Mouse (Mus musculus): ENCODE results near the gene Mafb. TPM values are rescaled to one million over a fixed set of nuclear protein-coding genes. Genes with fewer than 3 reads are reported as not detected.

Mafb gene
- polyA plus RNA-seq, 1 experiment: 11.6 TPM

DNA sequence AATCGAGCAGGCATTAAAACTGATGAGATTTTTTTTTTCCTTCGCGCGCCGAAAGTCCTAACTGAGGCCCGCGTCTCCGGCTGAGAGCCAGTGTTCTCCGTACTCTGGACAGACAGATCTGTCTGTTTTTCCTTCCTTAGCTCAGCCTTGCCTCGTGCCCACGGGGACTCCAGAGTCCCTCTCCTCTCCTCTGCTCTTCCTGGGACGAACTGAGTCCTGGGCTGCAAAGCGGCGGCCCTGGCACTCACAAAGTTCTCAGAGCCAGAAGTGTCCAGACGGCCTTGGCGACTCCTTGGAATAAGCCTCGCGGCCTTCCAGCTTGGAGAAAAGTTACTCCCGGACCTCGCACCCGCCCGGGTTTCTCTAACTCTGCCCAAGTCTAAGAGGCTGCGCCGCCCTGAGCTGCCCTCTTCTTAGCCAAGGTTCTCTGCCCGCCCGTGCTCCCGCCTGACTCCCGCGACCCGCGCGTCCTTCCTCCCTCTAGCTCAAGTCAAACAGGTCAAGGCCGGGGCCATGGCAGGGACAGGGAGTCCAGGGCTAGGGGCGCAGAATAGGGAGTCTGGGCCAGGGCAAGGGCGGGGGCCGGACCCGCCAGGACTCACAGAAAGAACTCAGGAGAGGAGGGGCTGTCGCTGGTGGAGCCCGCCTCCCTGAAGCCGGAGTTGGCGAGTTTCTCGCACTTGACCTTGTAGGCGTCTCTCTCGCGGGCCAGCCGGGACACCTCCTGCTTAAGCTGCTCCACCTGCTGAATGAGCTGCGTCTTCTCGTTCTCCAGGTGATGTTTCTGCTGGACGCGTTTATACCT lies 1.6 kb downstream of the Mafb start:
- H3K4me3 ChIP-seq (ENCODE audit: insufficient read depth, low read length): peak overlapping the region; percentile 33
- TF ChIP-seq CTCF (IDR thresholded peaks at IDR 0.05; ENCODE audit: extremely low read depth, insufficient read depth, low read length) (no peak), POLR2A (IDR thresholded peaks at IDR 0.05; ENCODE audit: extremely low read depth, insufficient read depth, low read length) (no peak)
- no peaks in the 10 kb centered on the region for H3K4me1 ChIP-seq (ENCODE audit: control insufficient read depth, insufficient read depth, low read length)
- H3K27ac ChIP-seq (ENCODE audit: insufficient read depth, low read length): peak overlapping the region; percentile 22; the same call in 1 of the 2 replicates

DNA sequence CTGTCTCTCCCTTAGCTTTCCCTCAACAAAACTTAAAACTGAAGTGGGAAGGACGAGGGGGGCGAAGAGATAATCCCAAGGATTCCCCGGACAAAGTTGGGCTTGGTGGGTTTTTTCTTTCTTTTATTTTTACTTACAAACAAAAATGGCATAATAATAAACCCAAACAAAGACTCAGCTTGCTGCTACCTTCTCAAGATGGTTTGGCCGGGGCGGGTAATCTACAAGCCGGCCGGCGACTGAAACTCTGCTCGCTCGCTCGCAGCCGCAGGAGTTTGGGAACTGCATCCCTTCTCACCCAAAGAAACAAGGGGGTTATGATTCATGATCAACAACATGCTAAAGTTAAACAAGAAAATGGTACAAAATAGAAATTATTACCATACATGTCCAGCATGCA lies 2.2 kb downstream of the Mafb start:
- no peak for TF ChIP-seq POLR2A (IDR thresholded peaks at IDR 0.05; ENCODE audit: extremely low read depth, insufficient read depth, low read length)
- TF ChIP-seq CTCF (IDR thresholded peaks at IDR 0.05; ENCODE audit: extremely low read depth, insufficient read depth, low read length): no peak
- H3K4me1 ChIP-seq (ENCODE audit: control insufficient read depth, insufficient read depth, low read length): no peaks in the 10 kb centered on the region
- H3K4me3 ChIP-seq (ENCODE audit: insufficient read depth, low read length): peak overlapping the region; percentile 33; the same call in 1 of the 2 replicates
- no peak overlapping the region for H3K27ac ChIP-seq (ENCODE audit: insufficient read depth, low read length)

DNA sequence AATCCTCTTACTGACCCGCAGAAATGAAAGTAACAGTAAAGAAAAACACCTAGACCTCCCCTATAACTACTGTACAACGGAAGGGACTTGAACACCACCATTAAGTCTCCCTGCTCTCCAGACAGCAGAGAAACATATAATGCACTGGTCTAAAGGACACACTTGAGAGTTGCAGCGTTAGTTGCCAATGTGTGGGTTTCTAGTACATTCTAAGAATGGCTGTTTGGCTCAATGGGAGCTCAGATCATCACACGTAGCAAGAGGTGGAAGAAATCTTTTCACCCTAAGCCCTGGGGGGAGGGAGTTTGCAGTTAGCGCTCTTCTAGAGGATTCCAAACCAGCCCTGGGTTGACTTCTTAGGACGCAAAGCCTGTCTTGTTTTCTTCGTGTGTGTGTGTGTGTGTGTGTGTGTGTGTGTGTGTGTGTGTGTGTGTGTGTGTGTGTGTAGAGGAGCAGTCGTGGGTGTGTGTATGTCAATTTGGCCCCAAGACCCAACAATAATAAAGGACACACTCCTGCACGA lies 2.7 kb downstream of the Mafb start:
- no peak overlapping the region for H3K27ac ChIP-seq (ENCODE audit: insufficient read depth, low read length)
- H3K4me1 ChIP-seq (ENCODE audit: control insufficient read depth, insufficient read depth, low read length): no peaks in the 10 kb centered on the region
- no peak for TF ChIP-seq POLR2A (IDR thresholded peaks at IDR 0.05; ENCODE audit: extremely low read depth, insufficient read depth, low read length)
- no peak for TF ChIP-seq CTCF (IDR thresholded peaks at IDR 0.05; ENCODE audit: extremely low read depth, insufficient read depth, low read length)
- 0 out of 2 replicates have a peak overlapping the region, but pooled peaks have one; percentile 13 for H3K4me3 ChIP-seq (ENCODE audit: insufficient read depth, low read length)

DNA sequence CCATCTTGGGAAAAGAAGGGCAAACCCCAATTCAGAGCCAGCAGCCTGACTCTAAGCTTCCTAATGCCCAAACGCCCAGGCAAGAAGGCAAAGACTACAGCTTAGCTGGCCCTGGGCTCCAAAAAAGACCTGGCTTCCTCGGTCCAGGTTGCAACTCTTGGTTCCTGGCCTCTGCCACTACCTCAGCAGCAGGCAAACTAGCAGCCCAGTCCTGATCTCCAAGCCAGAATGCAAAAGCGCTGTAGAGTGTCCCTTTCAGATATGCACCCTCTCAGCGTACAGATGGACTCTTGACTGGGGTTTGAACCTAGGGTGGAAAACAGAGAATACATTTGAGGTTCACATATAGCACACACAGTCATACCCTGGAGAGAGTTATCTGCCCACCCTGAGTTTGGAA lies 3.7 kb downstream of the Mafb start:
- Histone ChIP-seq H3K27ac (ENCODE audit: insufficient read depth, low read length) (no peak overlapping the region), H3K4me1 (ENCODE audit: control insufficient read depth, insufficient read depth, low read length) (no peaks in the 10 kb centered on the region), H3K4me3 (ENCODE audit: insufficient read depth, low read length) (no peak overlapping the region; the same call in 1 of the 2 replicates)
- no peak for TF ChIP-seq CTCF (IDR thresholded peaks at IDR 0.05; ENCODE audit: extremely low read depth, insufficient read depth, low read length)
- TF ChIP-seq POLR2A (IDR thresholded peaks at IDR 0.05; ENCODE audit: extremely low read depth, insufficient read depth, low read length): no peak

DNA sequence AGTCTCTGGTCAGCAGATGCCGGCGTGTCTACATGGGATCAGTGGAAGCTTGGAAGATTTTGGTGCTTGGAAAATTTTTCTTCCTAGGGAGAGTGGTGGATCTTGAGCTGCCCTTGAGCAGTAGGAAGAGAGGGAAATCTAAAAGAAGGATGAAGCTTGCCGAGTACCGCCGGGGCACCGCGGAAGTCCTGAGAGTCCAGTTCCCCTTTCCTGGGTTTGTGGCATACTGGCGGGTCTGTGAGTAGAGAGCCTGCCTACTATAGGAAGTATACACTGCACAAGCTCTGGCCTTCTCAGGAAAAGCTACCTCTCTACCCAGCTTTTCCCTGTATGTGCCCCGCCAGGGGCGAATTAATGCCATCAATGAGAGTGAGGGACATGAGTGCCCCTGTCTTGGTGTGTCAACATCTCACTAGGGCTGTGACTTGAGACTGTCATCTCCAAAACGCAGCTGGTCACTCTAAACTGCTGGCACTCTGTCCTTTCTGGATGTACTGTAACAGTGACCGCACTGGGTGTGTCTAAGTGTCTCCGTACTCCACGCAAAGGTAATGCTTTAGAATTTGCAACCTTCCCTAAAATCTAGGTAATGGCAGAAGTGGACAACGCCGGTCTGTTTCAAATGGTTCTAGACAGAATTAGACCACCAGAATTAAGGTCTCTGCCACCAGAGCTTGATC lies 5.3 kb downstream of the Mafb start:
- Histone ChIP-seq H3K27ac (ENCODE audit: insufficient read depth, low read length) (no peak overlapping the region), H3K4me3 (ENCODE audit: insufficient read depth, low read length) (no peak overlapping the region), H3K4me1 (ENCODE audit: control insufficient read depth, insufficient read depth, low read length) (no peaks in the 10 kb centered on the region)
- TF ChIP-seq POLR2A (IDR thresholded peaks at IDR 0.05; ENCODE audit: extremely low read depth, insufficient read depth, low read length) (no peak), CTCF (IDR thresholded peaks at IDR 0.05; ENCODE audit: extremely low read depth, insufficient read depth, low read length) (no peak)

DNA sequence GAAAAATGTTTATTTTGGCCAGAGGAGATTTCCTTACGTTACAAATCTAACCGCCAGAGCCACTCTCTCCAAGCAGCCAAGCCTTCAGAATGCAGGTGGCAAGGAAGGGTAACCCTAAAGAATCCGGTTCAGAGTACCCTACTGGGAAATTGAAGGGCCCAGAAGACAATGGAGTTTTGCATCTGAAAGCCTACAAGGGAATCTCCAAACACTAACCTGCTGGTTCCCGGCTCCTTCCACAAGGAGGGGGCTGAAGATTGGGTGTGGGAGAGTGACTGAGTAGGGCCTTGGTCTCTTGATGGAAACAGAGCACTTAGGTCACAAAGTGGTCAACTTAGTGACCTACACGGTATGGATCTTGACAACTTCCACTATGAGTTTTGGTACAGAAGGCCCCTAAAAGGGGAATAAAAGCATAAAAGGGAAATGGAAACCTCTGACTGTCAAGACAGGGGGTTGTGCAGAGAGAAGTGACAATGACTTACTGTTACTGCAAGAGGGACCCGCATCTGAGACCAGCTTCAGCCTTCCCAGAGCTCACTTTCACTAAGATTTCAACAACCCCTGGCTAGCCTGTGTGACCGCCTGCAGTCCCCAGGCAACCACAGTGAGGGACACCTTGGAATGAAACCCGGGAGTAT lies 6.5 kb downstream of the Mafb start:
- Histone ChIP-seq H3K4me1 (ENCODE audit: control insufficient read depth, insufficient read depth, low read length) (no peaks in the 10 kb centered on the region), H3K27ac (ENCODE audit: insufficient read depth, low read length) (no peak overlapping the region), H3K4me3 (ENCODE audit: insufficient read depth, low read length) (no peak overlapping the region)
- TF ChIP-seq POLR2A (IDR thresholded peaks at IDR 0.05; ENCODE audit: extremely low read depth, insufficient read depth, low read length) (no peak), CTCF (IDR thresholded peaks at IDR 0.05; ENCODE audit: extremely low read depth, insufficient read depth, low read length) (no peak)

DNA sequence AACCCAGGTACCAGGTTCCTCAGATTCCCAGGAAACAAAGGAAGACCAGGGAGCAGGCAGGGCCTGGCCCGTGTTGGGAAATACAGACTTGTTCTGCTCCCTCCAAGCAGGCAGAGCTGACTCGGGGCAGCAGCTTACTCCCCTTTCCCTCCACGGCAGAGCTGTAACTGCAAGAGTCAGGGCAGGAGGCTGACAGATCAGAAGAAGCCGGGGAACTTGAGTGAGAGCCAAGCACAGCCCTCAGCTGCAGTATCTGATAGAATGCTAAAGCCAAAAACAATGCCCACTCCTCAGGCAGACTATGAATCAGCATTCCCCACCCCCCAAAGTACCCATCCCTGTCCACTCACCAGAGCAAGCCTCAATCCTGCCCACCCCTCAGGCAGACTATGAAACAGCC lies 8.0 kb downstream of the Mafb start:
- TF ChIP-seq POLR2A (IDR thresholded peaks at IDR 0.05; ENCODE audit: extremely low read depth, insufficient read depth, low read length) (no peak), CTCF (IDR thresholded peaks at IDR 0.05; ENCODE audit: extremely low read depth, insufficient read depth, low read length) (no peak)
- Histone ChIP-seq H3K27ac (ENCODE audit: insufficient read depth, low read length) (no peak overlapping the region), H3K4me3 (ENCODE audit: insufficient read depth, low read length) (no peak overlapping the region), H3K4me1 (ENCODE audit: control insufficient read depth, insufficient read depth, low read length) (no peaks in the 10 kb centered on the region)

DNA sequence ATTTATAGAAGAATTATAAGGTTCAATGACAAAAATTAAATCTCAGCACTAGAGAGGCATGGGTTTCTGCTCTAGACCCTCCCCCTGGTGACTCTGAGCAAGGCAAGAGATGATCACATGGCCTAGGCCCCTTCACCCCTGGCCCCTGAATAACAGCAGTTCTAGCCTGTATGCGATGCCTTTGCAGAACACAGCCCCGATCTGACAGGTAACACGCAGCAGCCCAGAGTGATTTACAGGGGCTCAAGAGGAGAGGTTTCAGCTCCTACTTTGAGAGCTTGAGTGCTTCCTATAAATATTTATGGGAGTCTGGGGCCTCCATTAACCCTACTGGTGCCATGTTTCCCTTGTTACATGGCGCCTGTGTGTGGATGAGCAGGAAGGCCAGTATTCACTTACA lies 9.4 kb downstream of the Mafb start:
- H3K27ac ChIP-seq (ENCODE audit: insufficient read depth, low read length): no peak overlapping the region
- no peak overlapping the region for H3K4me3 ChIP-seq (ENCODE audit: insufficient read depth, low read length)
- H3K4me1 ChIP-seq (ENCODE audit: control insufficient read depth, insufficient read depth, low read length): no peaks in the 10 kb centered on the region
- TF ChIP-seq CTCF (IDR thresholded peaks at IDR 0.05; ENCODE audit: extremely low read depth, insufficient read depth, low read length): no peak
- no peak for TF ChIP-seq POLR2A (IDR thresholded peaks at IDR 0.05; ENCODE audit: extremely low read depth, insufficient read depth, low read length)

DNA sequence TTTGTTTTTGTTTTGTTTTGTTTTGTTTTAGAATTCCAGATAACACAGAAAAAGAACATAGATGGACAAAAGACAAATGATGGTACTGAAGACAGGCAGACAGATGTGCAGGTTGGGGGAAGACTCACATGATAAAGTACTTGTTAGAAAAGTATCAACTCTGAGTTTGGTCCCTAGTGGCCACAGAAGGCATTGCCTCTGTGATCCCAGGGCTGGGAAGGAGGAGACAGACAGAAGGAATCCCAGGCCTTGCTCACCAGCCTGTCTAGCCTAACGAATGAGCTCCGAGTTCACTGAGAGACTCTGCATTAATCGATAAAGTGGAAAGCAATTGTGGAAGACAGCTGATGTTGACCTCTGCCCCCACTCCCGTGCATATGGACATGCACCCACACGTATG lies 10.7 kb downstream of the Mafb start:
- Histone ChIP-seq H3K4me3 (ENCODE audit: insufficient read depth, low read length) (no peak overlapping the region), H3K27ac (ENCODE audit: insufficient read depth, low read length) (no peak overlapping the region), H3K4me1 (ENCODE audit: control insufficient read depth, insufficient read depth, low read length) (no peaks in the 10 kb centered on the region)
- TF ChIP-seq CTCF (IDR thresholded peaks at IDR 0.05; ENCODE audit: extremely low read depth, insufficient read depth, low read length): peak; percentile 38; the same call in 1 of the 2 replicates
- TF ChIP-seq POLR2A (IDR thresholded peaks at IDR 0.05; ENCODE audit: extremely low read depth, insufficient read depth, low read length): no peak
